Mouse (Mus musculus): Measurements from ENCODE around the gene Cpped1. TPM values are rescaled to one million over a fixed set of nuclear protein-coding genes. Genes with fewer than 3 reads are reported as not detected.

Cpped1 gene
- polyA plus RNA-seq, 1 experiment from 2014 or later: 43.6 TPM

DNA sequence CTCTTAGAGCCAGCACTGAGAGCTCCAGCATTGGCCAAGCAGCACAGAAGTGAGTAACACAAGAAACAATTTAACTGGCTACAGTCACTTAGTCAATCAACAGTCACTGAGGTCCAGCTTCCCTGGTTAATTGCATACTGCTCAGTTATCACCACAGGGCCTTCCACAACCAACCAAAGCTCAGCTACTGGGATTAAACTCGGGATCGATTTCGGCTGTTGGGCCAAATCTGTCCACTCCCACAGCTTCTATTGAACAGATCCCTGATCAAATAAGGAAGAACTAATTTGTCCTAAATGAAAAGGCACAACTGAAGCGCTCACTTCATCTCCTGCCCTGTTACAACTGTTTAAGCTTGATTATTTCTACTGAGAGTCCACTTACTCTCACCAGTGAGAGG, 4.0 kb downstream of the Cpped1 start:
- 92% methylated on average over 4 of the region's 4 CpGs for WGBS
- Histone ChIP-seq H3K9ac (ENCODE audit: low read length) (no peak overlapping the region), H3K4me3 (ENCODE audit: control insufficient read depth in 1 of 2, insufficient read depth in 1 of 2, low read depth in 1 of 2, low read length in 2 of 2) (no peak overlapping the region), H3K4me1 (ENCODE audit: control insufficient read depth in 2 of 2, insufficient read depth in 2 of 2, low read length in 2 of 2) (peaks cover 7 to 8% of the 10 kb centered on the region in 2 experiments), H3K9me3 (ENCODE audit: control insufficient read depth, low read length) (no peaks in the 10 kb centered on the region), H3K27ac (replicated peaks in 1 of 2; ENCODE audit: control insufficient read depth in 1 of 2, insufficient read depth in 1 of 2, low read depth in 2 of 2, low read length in 2 of 2) (no peak overlapping the region), H3K36me3 (ENCODE audit: control insufficient read depth, insufficient read depth, low read length) (0 out of 2 replicates have a peak, but pooled peaks cover 9% of the 10 kb centered on the region), H3K4me2 (ENCODE audit: low read length) (no peak overlapping the region), H3K27me3 (ENCODE audit: control insufficient read depth, insufficient read depth, low read length) (no peaks in the 10 kb centered on the region)
- no peak for ATAC-seq (ENCODE audit: insufficient number of reproducible peaks, insufficient read depth, low FRiP score, low read depth)

DNA sequence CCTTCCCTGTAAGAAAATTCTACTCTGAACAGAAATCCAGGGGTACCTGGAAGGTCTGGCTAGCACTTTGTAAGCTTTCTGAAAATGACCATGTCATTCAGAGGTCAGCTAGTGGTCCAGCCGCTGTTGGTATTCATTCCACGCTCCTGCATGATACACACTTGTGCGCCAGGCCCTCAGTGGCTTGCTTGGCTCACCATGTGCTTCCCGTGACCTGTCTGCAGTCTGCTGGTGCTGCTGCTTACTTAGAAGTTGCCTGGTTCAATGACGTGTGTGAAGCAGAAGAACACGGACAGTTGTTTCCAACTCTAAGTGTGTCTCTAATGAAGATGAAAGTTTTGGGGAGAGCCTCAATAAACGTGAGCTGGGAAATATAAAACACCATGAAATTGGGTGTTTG, 7.2 kb downstream of the Cpped1 start:
- no peak overlapping the region for H3K9ac ChIP-seq (ENCODE audit: low read length)
- no peak for ATAC-seq (ENCODE audit: insufficient number of reproducible peaks, insufficient read depth, low FRiP score, low read depth)
- 0 out of 2 replicates have a peak, but pooled peaks cover 9% of the 10 kb centered on the region for H3K36me3 ChIP-seq (ENCODE audit: control insufficient read depth, insufficient read depth, low read length)
- H3K27me3 ChIP-seq (ENCODE audit: control insufficient read depth, insufficient read depth, low read length): no peaks in the 10 kb centered on the region
- H3K4me2 ChIP-seq (ENCODE audit: low read length): no peak overlapping the region
- H3K27ac ChIP-seq (replicated peaks in 1 of 2; ENCODE audit: control insufficient read depth in 1 of 2, insufficient read depth in 1 of 2, low read depth in 2 of 2, low read length in 2 of 2): no peak overlapping the region
- 75% methylated on average over 7 of the region's 7 CpGs for WGBS
- no peak overlapping the region for H3K4me3 ChIP-seq (ENCODE audit: control insufficient read depth in 1 of 2, insufficient read depth in 1 of 2, low read depth in 1 of 2, low read length in 2 of 2)
- no peaks in the 10 kb centered on the region for H3K4me1 ChIP-seq (ENCODE audit: control insufficient read depth in 2 of 2, insufficient read depth in 2 of 2, low read length in 2 of 2)
- no peaks in the 10 kb centered on the region for H3K9me3 ChIP-seq (ENCODE audit: control insufficient read depth, low read length)

DNA sequence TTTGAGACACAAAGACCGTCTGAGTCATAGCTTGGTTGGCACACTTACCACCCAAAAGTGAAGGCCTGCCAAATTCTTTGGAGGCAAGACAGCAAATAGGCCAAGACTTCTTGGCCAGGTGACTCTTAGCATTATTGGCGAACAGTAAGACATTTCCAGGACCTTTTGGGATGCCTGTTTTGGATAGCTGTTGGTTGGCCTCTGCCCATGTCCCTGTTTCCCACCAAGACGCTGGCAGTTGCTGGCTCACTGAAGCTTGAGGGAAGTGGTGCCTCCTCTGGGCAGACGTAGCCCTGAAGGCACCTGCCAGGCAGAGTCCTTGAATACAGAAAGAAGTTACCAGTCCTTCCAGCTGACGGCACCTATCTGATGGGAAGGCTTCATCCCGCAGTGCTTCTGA, 8.9 kb downstream of the Cpped1 start:
- H3K4me1 ChIP-seq (ENCODE audit: control insufficient read depth in 2 of 2, insufficient read depth in 2 of 2, low read length in 2 of 2): no peaks in the 10 kb centered on the region
- no peaks in the 10 kb centered on the region for H3K27me3 ChIP-seq (ENCODE audit: control insufficient read depth, insufficient read depth, low read length)
- H3K36me3 ChIP-seq (ENCODE audit: control insufficient read depth, insufficient read depth, low read length): 0 out of 2 replicates have a peak, but pooled peaks cover 4% of the 10 kb centered on the region
- H3K9ac ChIP-seq (ENCODE audit: low read length): no peak overlapping the region
- H3K9me3 ChIP-seq (ENCODE audit: control insufficient read depth, low read length): no peaks in the 10 kb centered on the region
- H3K4me2 ChIP-seq (ENCODE audit: low read length): no peak overlapping the region
- no peak for ATAC-seq (ENCODE audit: insufficient number of reproducible peaks, insufficient read depth, low FRiP score, low read depth)
- WGBS: 89% methylated on average over 6 of the region's 6 CpGs
- no peak overlapping the region for H3K27ac ChIP-seq (replicated peaks in 1 of 2; ENCODE audit: control insufficient read depth in 1 of 2, insufficient read depth in 1 of 2, low read depth in 2 of 2, low read length in 2 of 2)
- H3K4me3 ChIP-seq (ENCODE audit: control insufficient read depth in 1 of 2, insufficient read depth in 1 of 2, low read depth in 1 of 2, low read length in 2 of 2): no peak overlapping the region

DNA sequence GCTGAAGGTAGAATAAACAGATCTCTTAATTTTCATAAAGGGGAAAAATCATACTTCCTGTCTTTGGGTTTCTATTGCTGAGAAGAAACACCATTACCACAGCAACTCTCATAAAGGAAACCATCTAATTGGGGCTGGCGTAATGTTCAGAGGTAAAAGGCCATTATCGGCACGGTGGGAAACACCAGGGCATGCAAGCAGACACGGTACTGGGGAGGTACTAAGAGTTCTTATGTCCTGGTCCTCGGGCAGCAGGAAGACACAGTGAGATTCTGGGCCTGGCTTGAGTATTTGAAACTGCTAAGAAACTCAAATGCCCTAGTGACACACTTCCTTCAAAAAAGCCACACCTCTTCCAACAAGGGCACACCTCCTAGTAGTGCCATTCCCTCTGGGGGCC, 12.8 kb downstream of the Cpped1 start:
- no peak for ATAC-seq (ENCODE audit: insufficient number of reproducible peaks, insufficient read depth, low FRiP score, low read depth)
- WGBS: 92% methylated on average over 5 of the region's 5 CpGs
- no peak overlapping the region for H3K4me2 ChIP-seq (ENCODE audit: low read length)
- no peaks in the 10 kb centered on the region for H3K9me3 ChIP-seq (ENCODE audit: control insufficient read depth, low read length)
- no peak overlapping the region for H3K9ac ChIP-seq (ENCODE audit: low read length)
- H3K27ac ChIP-seq (replicated peaks in 1 of 2; ENCODE audit: control insufficient read depth in 1 of 2, insufficient read depth in 1 of 2, low read depth in 2 of 2, low read length in 2 of 2): no peak overlapping the region
- H3K27me3 ChIP-seq (ENCODE audit: control insufficient read depth, insufficient read depth, low read length): no peaks in the 10 kb centered on the region
- H3K4me3 ChIP-seq (ENCODE audit: control insufficient read depth in 1 of 2, insufficient read depth in 1 of 2, low read depth in 1 of 2, low read length in 2 of 2): no peak overlapping the region
- peaks cover 2 to 5% of the 10 kb centered on the region in 2 experiments; a peak in 2 of 4 replicates for H3K4me1 ChIP-seq (ENCODE audit: control insufficient read depth in 2 of 2, insufficient read depth in 2 of 2, low read length in 2 of 2)
- 0 out of 2 replicates have a peak, but pooled peaks cover 2% of the 10 kb centered on the region for H3K36me3 ChIP-seq (ENCODE audit: control insufficient read depth, insufficient read depth, low read length)

DNA sequence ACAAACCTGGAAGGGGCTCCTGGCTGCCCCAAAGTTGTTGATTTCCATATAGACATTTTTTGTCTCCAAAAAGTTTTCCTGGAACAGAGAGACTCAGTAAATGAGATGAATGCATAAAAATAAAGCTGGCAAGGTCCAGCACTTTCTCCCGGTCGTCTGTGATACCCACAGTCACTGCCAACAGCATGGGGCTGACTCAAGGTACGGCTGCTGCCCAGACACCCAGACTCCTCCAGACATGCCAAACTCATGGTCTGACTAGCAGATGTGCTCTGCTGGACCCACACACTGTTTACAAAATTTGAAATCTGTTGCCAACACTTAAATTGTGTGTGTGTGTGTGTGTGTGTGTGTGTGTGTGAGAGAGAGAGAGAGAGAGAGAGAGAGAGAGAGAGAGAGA, 14.4 kb downstream of the Cpped1 start:
- no peaks in the 10 kb centered on the region for H3K27me3 ChIP-seq (ENCODE audit: control insufficient read depth, insufficient read depth, low read length)
- H3K4me1 ChIP-seq (ENCODE audit: control insufficient read depth in 2 of 2, insufficient read depth in 2 of 2, low read length in 2 of 2): peaks cover 2 to 10% of the 10 kb centered on the region in 2 experiments; a peak in 3 of 4 replicates
- H3K27ac ChIP-seq (replicated peaks in 1 of 2; ENCODE audit: control insufficient read depth in 1 of 2, insufficient read depth in 1 of 2, low read depth in 2 of 2, low read length in 2 of 2): no peak overlapping the region
- H3K4me3 ChIP-seq (ENCODE audit: control insufficient read depth in 1 of 2, insufficient read depth in 1 of 2, low read depth in 1 of 2, low read length in 2 of 2): no peak overlapping the region
- H3K9ac ChIP-seq (ENCODE audit: low read length): no peak overlapping the region
- WGBS: 80% methylated on average over 3 of the region's 3 CpGs
- no peak for ATAC-seq (ENCODE audit: insufficient number of reproducible peaks, insufficient read depth, low FRiP score, low read depth)
- H3K36me3 ChIP-seq (ENCODE audit: control insufficient read depth, insufficient read depth, low read length): 0 out of 2 replicates have a peak, but pooled peaks cover 2% of the 10 kb centered on the region
- H3K4me2 ChIP-seq (ENCODE audit: low read length): no peak overlapping the region
- no peaks in the 10 kb centered on the region for H3K9me3 ChIP-seq (ENCODE audit: control insufficient read depth, low read length)

DNA sequence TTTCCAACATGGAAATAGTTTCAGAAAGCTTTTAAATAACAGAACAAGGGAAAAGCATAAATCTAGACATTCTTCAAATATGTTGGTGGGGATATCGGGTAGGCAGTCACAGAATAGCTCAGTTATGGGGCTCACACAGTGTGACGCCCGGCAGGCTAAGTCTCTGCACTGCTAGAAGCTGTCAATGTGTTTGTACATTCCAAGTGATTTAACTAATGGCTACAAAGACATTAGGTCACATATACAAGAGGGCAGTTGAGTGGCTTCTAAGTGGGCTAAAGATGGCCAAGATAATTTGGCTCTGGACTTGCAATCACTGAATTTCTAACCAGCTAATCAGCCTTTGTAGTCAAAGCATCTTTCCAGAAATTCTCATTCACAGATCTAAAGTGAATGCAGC, 19.1 kb downstream of the Cpped1 start:
- H3K27me3 ChIP-seq (ENCODE audit: control insufficient read depth, insufficient read depth, low read length): no peaks in the 10 kb centered on the region
- H3K4me2 ChIP-seq (ENCODE audit: low read length): no peak overlapping the region
- no peaks in the 10 kb centered on the region for H3K9me3 ChIP-seq (ENCODE audit: control insufficient read depth, low read length)
- WGBS: 29% methylated on average over 3 of the region's 3 CpGs
- H3K36me3 ChIP-seq (ENCODE audit: control insufficient read depth, insufficient read depth, low read length): peaks cover 26% of the 10 kb centered on the region
- ATAC-seq (ENCODE audit: insufficient number of reproducible peaks, insufficient read depth, low FRiP score, low read depth): no peak
- H3K9ac ChIP-seq (ENCODE audit: low read length): no peak overlapping the region
- no peak overlapping the region for H3K27ac ChIP-seq (replicated peaks in 1 of 2; ENCODE audit: control insufficient read depth in 1 of 2, insufficient read depth in 1 of 2, low read depth in 2 of 2, low read length in 2 of 2)
- peaks cover 2 to 11% of the 10 kb centered on the region in 2 experiments; a peak in 3 of 4 replicates for H3K4me1 ChIP-seq (ENCODE audit: control insufficient read depth in 2 of 2, insufficient read depth in 2 of 2, low read length in 2 of 2)
- H3K4me3 ChIP-seq (ENCODE audit: control insufficient read depth in 1 of 2, insufficient read depth in 1 of 2, low read depth in 1 of 2, low read length in 2 of 2): no peak overlapping the region

DNA sequence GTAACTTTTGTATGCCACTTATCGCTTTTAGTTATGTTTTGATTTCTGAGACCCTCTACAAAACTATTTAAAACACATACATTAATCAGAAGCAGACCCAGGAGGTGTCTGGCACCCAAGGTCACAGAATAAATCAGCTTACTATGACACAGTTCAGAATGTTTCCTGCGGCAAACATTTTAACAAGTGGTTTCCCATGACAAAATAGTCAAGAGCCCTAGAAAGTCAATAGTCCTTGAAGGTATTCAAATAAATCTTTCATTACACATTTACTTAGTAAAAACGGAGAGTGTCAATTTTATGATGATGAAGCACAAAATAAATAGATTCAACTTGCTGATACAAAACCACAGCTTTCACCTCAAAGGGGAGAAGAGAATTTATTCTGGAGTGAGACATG, 19.5 kb downstream of the Cpped1 start:
- no peaks in the 10 kb centered on the region for H3K27me3 ChIP-seq (ENCODE audit: control insufficient read depth, insufficient read depth, low read length)
- no peak overlapping the region for H3K27ac ChIP-seq (replicated peaks in 1 of 2; ENCODE audit: control insufficient read depth in 1 of 2, insufficient read depth in 1 of 2, low read depth in 2 of 2, low read length in 2 of 2)
- WGBS: 80% methylated on average over 3 of the region's 3 CpGs
- no peak overlapping the region for H3K4me2 ChIP-seq (ENCODE audit: low read length)
- peaks cover 31% of the 10 kb centered on the region for H3K36me3 ChIP-seq (ENCODE audit: control insufficient read depth, insufficient read depth, low read length)
- no peaks in the 10 kb centered on the region for H3K9me3 ChIP-seq (ENCODE audit: control insufficient read depth, low read length)
- peaks cover 2 to 11% of the 10 kb centered on the region in 2 experiments; a peak in 3 of 4 replicates for H3K4me1 ChIP-seq (ENCODE audit: control insufficient read depth in 2 of 2, insufficient read depth in 2 of 2, low read length in 2 of 2)
- no peak overlapping the region for H3K4me3 ChIP-seq (ENCODE audit: control insufficient read depth in 1 of 2, insufficient read depth in 1 of 2, low read depth in 1 of 2, low read length in 2 of 2)
- H3K9ac ChIP-seq (ENCODE audit: low read length): no peak overlapping the region
- ATAC-seq (ENCODE audit: insufficient number of reproducible peaks, insufficient read depth, low FRiP score, low read depth): no peak

DNA sequence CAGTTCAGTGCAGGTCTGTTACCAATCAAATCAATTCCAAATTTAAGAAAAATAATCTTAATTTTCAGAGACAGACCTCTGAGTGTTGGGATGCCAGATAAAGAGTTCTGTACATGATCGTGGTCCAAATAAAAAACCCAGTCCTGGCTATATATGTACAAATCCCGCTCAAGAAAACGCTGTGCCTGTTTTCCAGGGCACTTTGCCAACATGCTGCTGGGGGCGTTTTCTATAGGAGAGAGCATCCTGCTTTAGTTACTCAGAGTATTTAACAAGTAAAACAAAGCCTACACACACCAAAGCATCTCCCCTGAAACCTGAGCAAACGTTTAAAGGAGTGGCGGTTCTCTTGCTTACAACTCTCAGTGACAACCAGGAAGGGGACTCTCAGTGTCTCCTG, 27.4 kb downstream of the Cpped1 start:
- Histone ChIP-seq H3K4me2 (ENCODE audit: low read length) (no peak overlapping the region), H3K36me3 (ENCODE audit: control insufficient read depth, insufficient read depth, low read length) (peaks cover 37% of the 10 kb centered on the region), H3K27me3 (ENCODE audit: control insufficient read depth, insufficient read depth, low read length) (no peaks in the 10 kb centered on the region), H3K9ac (ENCODE audit: low read length) (no peak overlapping the region), H3K27ac (replicated peaks in 1 of 2; ENCODE audit: control insufficient read depth in 1 of 2, insufficient read depth in 1 of 2, low read depth in 2 of 2, low read length in 2 of 2) (no peak overlapping the region), H3K9me3 (ENCODE audit: control insufficient read depth, low read length) (no peaks in the 10 kb centered on the region), H3K4me3 (ENCODE audit: control insufficient read depth in 1 of 2, insufficient read depth in 1 of 2, low read depth in 1 of 2, low read length in 2 of 2) (no peak overlapping the region), H3K4me1 (ENCODE audit: control insufficient read depth in 2 of 2, insufficient read depth in 2 of 2, low read length in 2 of 2) (peaks cover 5 to 11% of the 10 kb centered on the region in 2 experiments; a peak in 3 of 4 replicates)
- 62% methylated on average over 6 of the region's 6 CpGs for WGBS
- no peak for ATAC-seq (ENCODE audit: insufficient number of reproducible peaks, insufficient read depth, low FRiP score, low read depth)

All from heart, embryonic 14.5 days (tissue).